Mouse (Mus musculus): ENCODE data around the gene Slc22a22.

Gene Slc22a22

GRCm38 (mm10) chr15:57477525-57477924, at the start of gene Slc22a22:
Slc22a22 (minus strand) TSS chr15:57477625.
- DNase-seq (ENCODE audit: low spot score), result no peak

DNA sequence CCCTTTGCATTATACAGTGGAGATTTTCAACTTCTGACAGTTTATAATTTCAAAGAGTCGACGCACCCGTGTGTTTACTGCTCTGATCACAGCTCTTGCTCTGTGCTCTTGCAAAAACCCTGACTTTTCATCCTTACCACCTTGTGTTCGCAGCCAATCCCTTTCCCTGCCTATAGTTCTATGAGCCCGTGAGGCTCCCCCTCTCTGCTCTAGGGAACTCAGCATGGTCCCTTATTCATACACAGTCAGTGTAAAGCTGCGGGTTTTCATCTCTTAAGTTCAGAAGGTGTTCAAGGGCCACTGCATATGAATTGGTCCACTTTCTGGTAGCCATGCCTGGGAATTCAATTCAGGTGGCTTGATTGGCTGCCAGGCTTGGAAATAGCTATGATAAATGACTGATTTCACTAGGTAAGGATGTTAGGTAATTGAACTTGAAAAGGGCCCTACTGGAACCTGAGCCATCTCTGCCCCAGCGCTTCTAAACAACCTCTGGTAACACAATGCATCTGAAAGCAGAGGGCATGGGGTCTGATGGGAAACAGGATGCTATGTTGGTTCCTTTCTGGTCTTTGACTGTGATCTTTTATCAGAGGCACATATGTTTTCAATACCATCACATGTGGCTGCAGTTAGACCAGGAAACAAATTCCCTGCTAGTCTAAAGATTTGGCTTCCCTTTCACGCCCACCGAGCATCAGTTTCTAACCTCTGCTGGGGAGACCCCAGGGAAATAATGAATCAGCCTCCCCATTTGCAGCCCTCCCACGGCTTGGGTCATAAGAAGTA, 46.3 kb upstream of the Slc22a22 start:
- DNase-seq (ENCODE audit: low spot score), result no peak

DNA sequence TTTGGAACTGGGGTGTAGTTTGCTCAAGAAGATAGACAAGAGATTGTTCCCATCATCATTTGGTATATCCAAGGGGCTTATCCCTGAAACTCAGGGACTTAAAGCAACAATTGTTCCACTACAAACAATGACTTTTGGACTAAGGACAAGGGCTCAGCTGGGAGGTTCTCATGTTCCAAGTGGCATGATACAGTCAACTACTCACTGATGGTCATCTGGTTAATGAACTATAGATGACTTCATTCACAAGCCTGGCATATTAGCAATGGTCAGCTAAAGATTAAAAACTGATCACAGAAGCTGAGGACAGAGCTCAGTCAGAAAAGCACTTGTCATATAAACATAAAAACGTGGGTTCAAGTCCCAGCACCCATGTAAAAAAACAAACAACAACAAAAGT, 44.7 kb upstream of the Slc22a22 start:
- DNase-seq (ENCODE audit: low spot score), result no peak

- no peak for DNase-seq (ENCODE audit: low spot score)
These were observed 32.1 kb upstream of the Slc22a22 start for GRCm38 (mm10) chr15:57509185-57510172.

DNA sequence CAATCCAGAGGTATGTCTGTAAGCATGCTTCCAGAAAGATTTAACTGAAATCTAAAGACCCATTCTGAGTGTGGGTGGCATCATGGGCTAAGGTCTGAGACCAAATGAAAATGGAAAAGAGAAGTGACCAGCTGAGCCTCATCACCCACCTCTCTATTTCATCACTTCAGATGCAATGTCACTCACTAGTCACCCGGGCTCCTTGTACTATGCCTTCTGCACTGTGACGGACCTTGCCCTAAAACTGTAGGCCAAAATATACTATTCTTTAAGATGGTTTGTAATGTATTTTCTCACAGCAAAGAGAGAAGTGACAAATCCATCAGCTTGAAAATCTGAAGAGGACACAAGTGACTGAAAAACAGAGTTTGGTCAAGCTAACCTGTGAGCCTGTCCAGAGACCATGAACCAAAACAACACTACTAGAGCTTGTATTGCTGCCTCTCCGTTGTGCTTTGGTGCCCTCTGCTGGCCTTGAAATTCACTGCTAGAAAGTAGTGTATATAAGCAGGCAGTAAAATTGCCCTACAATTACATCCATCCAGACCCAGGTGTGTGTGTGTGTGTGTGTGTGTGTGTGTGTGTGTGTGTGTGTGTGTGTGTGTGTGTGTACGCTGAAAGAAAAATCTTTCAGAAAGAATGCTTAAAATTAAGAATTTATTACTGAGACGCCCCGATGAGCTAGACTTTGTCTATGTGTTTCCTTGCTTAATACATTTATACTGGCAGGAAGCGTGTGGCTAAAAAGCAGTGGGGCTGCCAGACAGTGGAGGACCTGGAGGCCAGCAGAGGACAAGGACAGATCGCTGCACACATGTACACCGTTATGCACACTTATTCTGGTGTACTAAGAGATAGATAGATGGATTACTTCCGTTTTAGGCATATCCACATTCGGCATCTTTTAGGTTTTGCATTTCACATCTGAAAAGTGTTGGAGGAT, 31.1 kb upstream of the Slc22a22 start:
- DNase-seq (ENCODE audit: low spot score), result peak; percentile 79

DNA sequence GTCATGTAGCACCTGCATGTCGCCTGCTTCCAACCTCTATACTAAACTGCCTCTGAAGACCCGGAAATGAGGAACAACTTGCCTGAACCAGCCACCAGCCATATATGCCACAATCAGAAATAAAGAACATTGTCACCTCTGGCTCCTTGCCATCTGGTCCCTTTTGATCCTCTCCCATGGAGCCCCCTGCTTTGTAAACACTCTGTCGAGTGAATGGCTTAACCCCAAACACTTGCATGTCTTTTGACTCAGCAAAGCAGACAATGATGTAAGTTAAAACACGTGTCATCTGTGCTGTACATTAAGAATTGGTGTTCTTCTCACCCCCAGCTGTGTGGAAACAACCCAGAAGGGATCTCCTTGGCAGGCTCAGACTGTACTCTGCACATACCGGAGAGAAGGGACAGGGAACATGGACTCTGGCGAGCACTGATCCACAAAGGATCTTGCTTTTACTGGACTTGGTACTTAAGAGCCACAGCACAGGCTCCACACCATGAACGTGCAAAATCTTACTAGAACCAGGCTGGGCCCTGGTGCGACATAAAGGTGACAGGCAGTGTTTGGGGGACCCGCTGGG, 26.8 kb upstream of the Slc22a22 start:
- no peak for DNase-seq (ENCODE audit: low spot score)

GRCm38 (mm10) chr15:57503656-57504055, 26.2 kb upstream of the Slc22a22 start:
- DNase-seq (ENCODE audit: low spot score), result no peak

- no peak for DNase-seq (ENCODE audit: low spot score)
These were observed 24.1 kb upstream of the Slc22a22 start for GRCm38 (mm10) chr15:57501559-57501958.

DNA sequence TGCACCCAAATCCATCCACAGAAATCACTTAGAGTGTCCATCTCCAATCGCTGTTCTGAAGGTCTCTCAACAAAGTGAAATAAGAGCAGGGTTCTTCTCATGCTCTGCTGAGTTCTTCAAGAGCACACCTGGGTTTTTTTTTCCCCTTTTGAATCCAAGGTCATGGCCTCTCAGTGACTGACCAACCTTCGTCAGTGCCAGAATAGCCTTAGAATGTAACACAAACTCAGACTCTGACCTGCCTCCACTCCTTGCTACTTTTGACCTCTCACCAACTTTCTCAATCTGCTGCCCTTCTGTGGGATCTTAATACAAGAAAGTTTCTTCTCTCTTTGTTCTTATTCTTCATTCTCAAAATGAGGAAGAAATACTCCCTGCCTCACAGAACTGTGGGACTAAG, 18.7 kb upstream of the Slc22a22 start:
- DNase-seq (ENCODE audit: low spot score), result no peak

GRCm38 (mm10) chr15:57482509-57482908, 5.1 kb upstream of the Slc22a22 start:
- no peak for DNase-seq (ENCODE audit: low spot score)

DNA sequence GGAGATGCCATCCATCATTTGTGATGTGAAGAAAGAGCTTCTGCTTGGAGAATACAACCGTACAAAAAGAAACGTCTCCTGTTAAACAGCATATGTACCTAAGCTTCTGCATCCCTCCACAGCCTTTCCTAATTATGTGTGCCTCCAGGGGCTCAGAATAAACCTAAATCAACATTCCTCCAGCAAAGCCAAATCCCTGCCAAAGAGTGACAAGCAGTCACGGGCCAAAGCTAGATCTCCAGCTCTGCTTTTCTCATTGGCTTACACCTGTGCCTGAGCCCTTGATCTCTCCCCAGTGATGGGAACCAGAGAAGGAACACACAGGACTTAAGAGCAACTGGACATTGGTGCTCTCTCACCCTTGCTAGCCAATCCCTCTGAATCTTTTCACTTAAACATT, 5.8 kb downstream of the Slc22a22 start:
- no peak for DNase-seq (ENCODE audit: low spot score)

DNA sequence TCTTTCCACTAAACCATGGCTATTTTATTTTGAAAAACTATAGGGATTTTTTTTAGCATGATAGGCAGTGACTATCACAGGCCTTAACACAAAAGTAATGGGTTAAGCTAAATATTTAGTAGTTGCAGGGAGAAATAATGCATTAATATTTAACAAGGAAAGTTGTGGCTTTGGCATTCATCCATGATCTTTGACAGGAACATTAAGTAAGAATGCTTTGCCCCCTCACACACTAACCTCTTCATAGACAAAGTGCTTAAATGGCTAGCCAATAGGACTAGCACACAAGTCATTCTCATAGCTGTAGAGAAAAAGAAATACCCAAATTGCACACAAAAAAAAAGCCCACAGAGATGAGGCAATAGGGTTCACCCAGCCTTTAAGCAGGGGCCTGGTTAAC, 11.4 kb downstream of the Slc22a22 start:
- no peak for DNase-seq (ENCODE audit: low spot score)

- DNase-seq (ENCODE audit: low spot score), result no peak
These were observed 12.4 kb downstream of the Slc22a22 start for GRCm38 (mm10) chr15:57465061-57465460.

GRCm38 (mm10) chr15:57464066-57464465, 13.4 kb downstream of the Slc22a22 start:
- no peak for DNase-seq (ENCODE audit: low spot score)

DNA sequence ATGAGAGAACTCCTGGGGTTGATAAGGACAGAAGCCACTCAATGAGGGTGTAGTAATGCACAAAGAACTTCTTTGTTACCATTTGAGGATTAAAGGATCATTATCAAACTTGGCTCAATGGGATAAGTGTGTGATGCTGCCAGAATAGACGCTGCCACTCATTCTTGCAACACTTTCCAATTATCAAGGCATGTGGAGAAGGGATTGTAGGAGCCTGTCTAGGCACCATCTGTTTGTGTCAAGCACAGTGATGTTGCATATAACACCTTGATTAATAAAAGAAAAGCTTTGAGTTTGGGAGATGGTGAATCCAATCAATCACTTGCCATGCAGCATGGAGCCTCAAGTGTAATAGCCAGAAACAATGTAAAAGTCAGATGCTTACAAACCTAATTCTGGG, 16.1 kb downstream of the Slc22a22 start:
- DNase-seq (ENCODE audit: low spot score), result no peak

DNA sequence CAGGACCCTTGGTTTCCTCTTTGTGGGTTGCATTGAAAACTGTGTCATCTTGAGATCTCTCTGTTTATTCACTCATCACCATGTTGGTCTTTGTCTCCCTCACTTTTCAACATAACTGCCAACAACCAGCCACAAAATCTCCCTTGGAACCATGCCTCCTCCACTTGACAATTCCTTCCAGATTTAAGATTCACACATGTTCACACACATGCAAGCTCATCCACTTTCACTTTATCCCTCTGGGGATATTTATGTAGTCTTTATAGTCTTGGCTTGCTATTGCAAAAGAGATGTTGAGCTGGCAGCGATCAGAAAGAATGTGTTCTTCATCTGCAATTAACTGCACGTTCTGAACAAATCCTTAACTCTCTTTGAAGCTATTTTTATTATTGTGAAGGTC, 20.1 kb downstream of the Slc22a22 start:
- DNase-seq (ENCODE audit: low spot score), result no peak

GRCm38 (mm10) chr15:57434710-57435404, 42.6 kb downstream of the Slc22a22 start:
- DNase-seq (ENCODE audit: low spot score), result no peak

GRCm38 (mm10) chr15:57408498-57408897, 68.9 kb downstream of the Slc22a22 start:
- DNase-seq (ENCODE audit: low spot score), result peak; percentile 20

GRCm38 (mm10) chr15:57398439-57399148, 78.8 kb downstream of the Slc22a22 start:
- DNase-seq (ENCODE audit: low spot score), result no peak

- DNase-seq (ENCODE audit: low spot score), result no peak
These were observed 83.4 kb downstream of the Slc22a22 start for GRCm38 (mm10) chr15:57394053-57394452.
